Mouse (Mus musculus): ENCODE data around the gene Lmo4.

- TF ChIP-seq CTCF (IDR thresholded peaks at IDR 0.05; ENCODE audit: low read depth, low read length) (no peak), POLR2A (IDR thresholded peaks at IDR 0.05; ENCODE audit: extremely low read depth, insufficient read depth, low read length) (no peak)
These were observed 26.4 kb upstream of the Lmo4 start for GRCm38 (mm10) chr3:144231419-144231818.
